Mouse (Mus musculus): Measurements from ENCODE around the gene Irak3. TPM values are rescaled to one million over a fixed set of nuclear protein-coding genes. Genes with fewer than 3 reads are reported as not detected.
A peak's percentile ranks its signal among the peaks of the same experiment; 100 is the strongest.

The Irak3 gene
- total and polyA plus RNA-seq, 3 experiments = 0.47 TPM; not detected in 2

DNA sequence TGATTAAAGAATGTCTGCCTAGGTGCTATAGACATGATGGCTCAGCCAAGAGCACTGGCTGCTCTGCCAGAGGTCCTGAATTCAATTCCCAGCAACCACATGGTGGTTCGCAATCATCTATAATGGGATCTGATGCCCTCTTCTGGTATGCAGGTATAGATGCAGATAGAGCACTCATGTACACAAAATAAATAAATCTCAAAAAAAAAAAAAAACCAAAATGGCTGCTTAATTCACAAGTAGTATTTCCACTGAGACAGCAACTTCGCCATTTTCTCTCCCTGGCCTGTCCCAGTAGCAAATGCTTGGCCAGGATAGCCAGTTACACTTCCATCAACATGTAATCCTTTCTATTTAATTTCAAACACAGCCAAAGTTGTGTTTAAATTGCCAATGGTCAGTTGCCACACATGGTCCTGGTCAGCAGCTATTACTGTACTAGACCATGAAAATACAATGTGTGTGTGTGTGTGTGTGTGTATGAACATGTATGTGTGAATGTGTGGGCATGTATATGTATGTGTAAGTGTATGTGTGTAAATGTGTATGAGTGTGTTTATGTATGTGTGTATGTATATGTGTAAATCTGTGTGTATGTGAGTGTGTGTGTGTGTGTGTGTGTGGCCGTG, 90.1 kb downstream of the Irak3 start:
- no peak for DNase-seq (ENCODE audit: low read depth, low spot score)
- no peaks in the 10 kb centered on the region for H3K9me3 ChIP-seq (replicated peaks; ENCODE audit: insufficient read depth, low read length)
- H3K79me2 ChIP-seq (ENCODE audit: control insufficient read depth, insufficient read depth, low read length, poor library complexity) = no peaks in the 10 kb centered on the region; the same call in 1 of the 2 replicates
- peaks cover 2 to 3% of the 10 kb centered on the region in 2 experiments; a peak in 2 of 4 replicates for H3K36me3 ChIP-seq (ENCODE audit: control insufficient read depth in 1 of 2, insufficient read depth in 2 of 2, low read length in 2 of 2)
- no peaks in the 10 kb centered on the region for H3K4me1 ChIP-seq (ENCODE audit: control insufficient read depth in 1 of 2, insufficient read depth in 2 of 2, low read length in 2 of 2)
- peak overlapping the region; percentile 82 for H3K27ac ChIP-seq (ENCODE audit: control insufficient read depth, low read depth, low read length)
- H3K9ac ChIP-seq (ENCODE audit: control insufficient read depth, low read depth, low read length, poor library complexity, severe bottlenecking) = peak overlapping the region; percentile 68
- no peaks in the 10 kb centered on the region for H3K27me3 ChIP-seq (ENCODE audit: control insufficient read depth in 1 of 2, insufficient read depth in 2 of 2, low read length in 2 of 2)
- TF ChIP-seq ETS1 (IDR thresholded peaks at IDR 0.05; ENCODE audit: low read depth, low read length) (no peak), GABPA (IDR thresholded peaks at IDR 0.05; ENCODE audit: low read depth, low read length) (no peak), ZNF384 (IDR thresholded peaks at IDR 0.05; ENCODE audit: low read depth, low read length) (peak; percentile 76), CHD1 (IDR thresholded peaks at IDR 0.05; ENCODE audit: low read depth, low read length) (no peak), RAD21 (IDR thresholded peaks at IDR 0.05; ENCODE audit: low read depth, low read length) (no peak), ZKSCAN1 (IDR thresholded peaks at IDR 0.05; ENCODE audit: low read depth, low read length) (no peak), KAT2A (conservative IDR thresholded peaks at IDR 0.05; ENCODE audit: low read depth, low read length) (no peak), CTCF (IDR thresholded peaks at IDR 0.05 in 2 of 3, conservative IDR thresholded peaks at IDR 0.05 in 1 of 3; ENCODE audit: control insufficient read depth in 1 of 3, insufficient read depth in 1 of 3, low read depth in 2 of 3, low read length in 3 of 3, poor library complexity in 1 of 3, severe bottlenecking in 1 of 3) (no peak; a peak in 1 of 6 replicates), SMC3 (IDR thresholded peaks at IDR 0.05; ENCODE audit: low read depth, low read length) (no peak), TAL1 (IDR thresholded peaks at IDR 0.05; ENCODE audit: low read length) (no peak), MYC (IDR thresholded peaks at IDR 0.05; ENCODE audit: low read depth, low read length) (peak; percentile 39; the same call in 1 of the 2 replicates), TBP (IDR thresholded peaks at IDR 0.05; ENCODE audit: low read depth, low read length) (no peak), EP300 (IDR thresholded peaks at IDR 0.05; ENCODE audit: low read depth in 1 of 2, low read length in 2 of 2) (no peak), GATA1 (IDR thresholded peaks at IDR 0.05; ENCODE audit: low read depth, low read length) (no peak), ZMIZ1 (IDR thresholded peaks at IDR 0.05; ENCODE audit: low read depth, low read length) (no peak), MAX (IDR thresholded peaks at IDR 0.05; ENCODE audit: low read length) (no peak), ELF1 (IDR thresholded peaks at IDR 0.05; ENCODE audit: low read depth, low read length) (no peak), NELFE (IDR thresholded peaks at IDR 0.05; ENCODE audit: low read depth, low read length) (no peak), ZC3H11A (IDR thresholded peaks at IDR 0.05; ENCODE audit: low read depth, low read length) (no peak), BHLHE40 (IDR thresholded peaks at IDR 0.05; ENCODE audit: borderline replicate concordance, low read depth, low read length) (no peak), SIN3A (IDR thresholded peaks at IDR 0.05; ENCODE audit: low read length) (no peak), TCF12 (IDR thresholded peaks at IDR 0.05; ENCODE audit: low read depth, low read length) (no peak), RCOR1 (IDR thresholded peaks at IDR 0.05; ENCODE audit: low read depth, low read length) (no peak), NRF1 (IDR thresholded peaks at IDR 0.05; ENCODE audit: insufficient read depth, low read depth, low read length, poor library complexity, severe bottlenecking) (no peak), MXI1 (IDR thresholded peaks at IDR 0.05; ENCODE audit: low read depth, low read length) (peak; percentile 45; the same call in 1 of the 2 replicates)
- H3K4me3 ChIP-seq (ENCODE audit: control insufficient read depth in 1 of 2, insufficient read depth in 1 of 2, low read depth in 2 of 2, low read length in 2 of 2) = peak overlapping the region; percentile 67 to 95

All from MEL (cell line).